Mouse (Mus musculus) ES-E14 (cell line): ENCODE data around the gene Grip1.

Experiments
- HCFC1 ChIP-seq: IDR thresholded peaks from 2 replicates; pipeline ENCODE4 v1.6.1; 2012; ENCODE audit warnings: low read length, inconsistent platforms, borderline replicate concordance; ENCODE audit not compliant: insufficient read depth
- ZC3H11A ChIP-seq: IDR thresholded peaks from 2 replicates; pipeline ENCODE4 v1.6.1; 2012; ENCODE audit warnings: low read depth, mild to moderate bottlenecking, inconsistent platforms, low read length, borderline replicate concordance

GRCm38 (mm10) chr10:119692284-119692890 is 238.8 kb downstream of the Grip1 start:
- TF ChIP-seq ZC3H11A: no peak
- no peak for TF ChIP-seq HCFC1
